Mouse (Mus musculus) liver, embryonic 18 days (tissue): ENCODE measurements around the gene Ppm1n. TPM values are rescaled to one million over a fixed set of nuclear protein-coding genes. Genes with fewer than 3 reads are reported as not detected.

Source experiments
- polyA plus RNA-seq: library from polyadenylated mRNA; depleted of rRNA; stranded (reverse); fragments of >200 nt; gene quantifications from 2 replicates; pipeline ENCODE4 v1.2.3, GENCODE M21; 2012; rRNA removed

The Ppm1n gene
- polyA plus RNA-seq = 0.06 and 0.12 TPM in 2 replicates

GRCm38 (mm10) chr7:19279581-19280114 lies at the start of gene Ppm1n:
TSS of gene Ppm1n (minus strand) at chr7:19280064.

GRCm38 (mm10) chr7:19309884-19310641 lies 30.2 kb upstream of the Ppm1n start, which contains the start of gene Fosb:
TSS of gene Fosb (minus strand) at chr7:19310051.

GRCm38 (mm10) chr7:19282385-19282784 lies 2.5 kb upstream of the Ppm1n start, which contains the start of gene Rtn2:
TSS of gene Rtn2 (plus strand) at chr7:19282624.

GRCm38 (mm10) chr7:19271238-19272172 lies 8.4 kb downstream of the Ppm1n start, which contains the start of gene Vasp:
TSS of gene Vasp (minus strand) at chr7:19271817.

GRCm38 (mm10) chr7:19227883-19228792 lies 51.7 kb downstream of the Ppm1n start, which contains the start of gene Opa3:
TSS of gene Opa3 (plus strand) at chr7:19228334.

Other genes with a start within 250 kb of the Ppm1n start
- not detected in 2 replicates for gene Rsph6a, start 225.4 kb downstream of the Ppm1n start, polyA plus RNA-seq
- 17.7 and 21.3 TPM in 2 replicates for gene Dmwd, start 203.8 kb downstream of the Ppm1n start, polyA plus RNA-seq
- gene Dmpk, start 196.2 kb downstream of the Ppm1n start, polyA plus RNA-seq = 28.8 and 30.2 TPM in 2 replicates
- gene Six5, start 185.5 kb downstream of the Ppm1n start, polyA plus RNA-seq = 5.0 and 6.1 TPM in 2 replicates
- 0.11 and 0.14 TPM in 2 replicates for gene Gm4969, start 161.7 kb downstream of the Ppm1n start, polyA plus RNA-seq
- 2.1 and 2.2 TPM in 2 replicates for gene Fbxo46, start 160.2 kb downstream of the Ppm1n start, polyA plus RNA-seq
- gene Qpctl, start 130.8 kb downstream of the Ppm1n start, polyA plus RNA-seq = 2.8 and 3.1 TPM in 2 replicates
- 42.5 and 46.3 TPM in 2 replicates for gene Snrpd2, start 130.3 kb downstream of the Ppm1n start, polyA plus RNA-seq
- gene Gipr, start 113.9 kb downstream of the Ppm1n start, polyA plus RNA-seq = 1.00 and 2.3 TPM in 2 replicates
- gene Eml2, start 103.6 kb downstream of the Ppm1n start, polyA plus RNA-seq = 11.2 and 12.9 TPM in 2 replicates
- 0.94 and 0.97 TPM in 2 replicates for gene Gpr4, start 67.5 kb downstream of the Ppm1n start, polyA plus RNA-seq
- 6.5 TPM in 2 replicates for gene Opa3, start 51.7 kb downstream of the Ppm1n start, polyA plus RNA-seq
- 46.0 and 54.2 TPM in 2 replicates for gene Vasp, start 8.2 kb downstream of the Ppm1n start, polyA plus RNA-seq
- gene Rtn2, start 2.6 kb upstream of the Ppm1n start, polyA plus RNA-seq = 3.1 and 3.7 TPM in 2 replicates
- 0.05 TPM in 2 replicates for gene Fosb, start 30.0 kb upstream of the Ppm1n start, polyA plus RNA-seq
- 7.9 and 9.1 TPM in 2 replicates for gene Ercc1, start 64.7 kb upstream of the Ppm1n start, polyA plus RNA-seq
- 4.4 TPM in 2 replicates for gene Cd3eap, start 79.4 kb upstream of the Ppm1n start, polyA plus RNA-seq
- 0.73 and 1.9 TPM in 2 replicates for gene Ppp1r13l, start 79.7 kb upstream of the Ppm1n start, polyA plus RNA-seq
- gene Ercc2, start 101.9 kb upstream of the Ppm1n start, polyA plus RNA-seq = 10.3 and 12.5 TPM in 2 replicates
- gene Klc3, start 124.0 kb upstream of the Ppm1n start, polyA plus RNA-seq = 0.85 TPM in 2 replicates
- gene Ckm, start 124.7 kb upstream of the Ppm1n start, polyA plus RNA-seq = 0.31 and 2.5 TPM in 2 replicates
- gene Mark4, start 178.8 kb upstream of the Ppm1n start, polyA plus RNA-seq = 4.5 and 4.8 TPM in 2 replicates
- gene Exoc3l2, start 183.3 kb upstream of the Ppm1n start, polyA plus RNA-seq = 2.2 and 2.4 TPM in 2 replicates
- 2.2 and 2.5 TPM in 2 replicates for gene Bloc1s3, start 228.3 kb upstream of the Ppm1n start, polyA plus RNA-seq
- 36.0 and 40.0 TPM in 2 replicates for gene Trappc6a, start 228.3 kb upstream of the Ppm1n start, polyA plus RNA-seq
- 0.02 and 0.06 TPM in 2 replicates for gene Nkpd1, start 237.8 kb upstream of the Ppm1n start, polyA plus RNA-seq